ENCODE assay signal across 8 mouse cellular contexts in genomic region chr9:67830411-67831358, GRCm38 (mm10). TPM values are rescaled to one million over a fixed set of nuclear protein-coding genes. Genes with fewer than 3 reads are reported as not detected.
DNase-seq lines count a peak whose midpoint lies in the region; ATAC-seq lines count a peak whose summit lies in the region.

No protein-coding gene starts in this region.

- H3K4me3 ChIP-seq in lung, embryonic 15.5 days, result peak overlapping the region; percentile 57

- WGBS in lung, embryonic 15.5 days, result 1% methylated on average over 76 of the region's 84 CpGs

- DNase-seq in urinary bladder, adult 2 months (ENCODE audit: low spot score), result peak; percentile 26
- DNase-seq in urinary bladder, postnatal 25 days (ENCODE audit: low spot score), result no peak
- peak; percentile 70 for DNase-seq in embryo, embryonic 11 days
- DNase-seq in kidney, postnatal 10 days, result peak; percentile 68
- DNase-seq in retina, embryonic 14.5 days (ENCODE audit: low spot score), result peak; percentile 64
- no peak for DNase-seq in spleen, postnatal 10 days (ENCODE audit: low spot score in 2 of 2)

- H3K27me3 ChIP-seq in lung, embryonic 15.5 days, result peaks cover 45% of the 10 kb centered on the region

- H3K27ac ChIP-seq in lung, embryonic 15.5 days, result peak overlapping the region; percentile 68

- H3K9me3 ChIP-seq in lung, embryonic 15.5 days, result no peaks in the 10 kb centered on the region

- peak overlapping the region; percentile 46 for H3K9ac ChIP-seq in lung, embryonic 15.5 days

- no peaks in the 10 kb centered on the region for H3K36me3 ChIP-seq in lung, embryonic 15.5 days

- peaks cover 27% of the 10 kb centered on the region for H3K4me1 ChIP-seq in lung, embryonic 15.5 days

- peak overlapping the region; percentile 96 for H3K4me2 ChIP-seq in lung, embryonic 15.5 days

- peak; percentile 60 for ATAC-seq in granulocyte monocyte progenitor cell, adult 5-6 weeks (replicated peaks; ENCODE audit: poor library complexity, severe bottlenecking)
- peak; percentile 89 for ATAC-seq in lung, embryonic 15.5 days (ENCODE audit: borderline replicate concordance, extremely low read depth, low FRiP score, low TSS enrichment)

RNA-seq across cellular contexts. Expression of gene C2cd4a, which starts 1.4 kb away (rescaled TPM):
- 0.48 and 0.59 TPM in 2 replicates for polyA plus RNA-seq in urinary bladder, adult 2 months (2012; rRNA removed)
- total RNA-seq in granulocyte monocyte progenitor cell, adult 5-6 weeks (2014; fragmentation: Nextera tagmentation), result not detected in 2 replicates
- total RNA-seq in granulocyte monocyte progenitor cell, adult 5-6 weeks (2017), result not detected in 2 replicates
- 0.98 and 1.3 TPM in 2 replicates for polyA plus RNA-seq in lung, embryonic 15.5 days (2015; fragmentation: Nextera tagmentation; extraction: Ambion mirVana)

RNA-seq across cellular contexts. Expression of gene Vps13c, which starts 9.5 kb away (rescaled TPM):
- 18.8 and 19.7 TPM in 2 replicates for polyA plus RNA-seq in urinary bladder, adult 2 months (2012; rRNA removed)
- total RNA-seq in granulocyte monocyte progenitor cell, adult 5-6 weeks (2014; fragmentation: Nextera tagmentation), result 61.5 and 75.6 TPM in 2 replicates
- total RNA-seq in granulocyte monocyte progenitor cell, adult 5-6 weeks (2017), result 56.3 and 67.9 TPM in 2 replicates
- polyA plus RNA-seq in lung, embryonic 15.5 days (2015; fragmentation: Nextera tagmentation; extraction: Ambion mirVana), result 5.0 and 5.6 TPM in 2 replicates

Comparison
In these comparisons a context has a peak if more than half of its experiments do, and no peak if none do; other contexts are left out.
1. DNase-seq: peak in urinary bladder, adult 2 months (single experiment), embryo, embryonic 11 days (single experiment), kidney, postnatal 10 days (single experiment) and retina, embryonic 14.5 days (single experiment); none in urinary bladder, postnatal 25 days (single experiment) and spleen, postnatal 10 days (0 of 2).